Mouse (Mus musculus) brain, adult 2 months (tissue): ENCODE results near the gene Spata31d1a.
"Not testable (repeated sequence)": the region's sequence is repeated elsewhere in the genome, so short reads cannot be mapped to it uniquely, and the experiment has no call there.

Source experiments
- DNase-seq: peaks from one replicate; pipeline ENCODE4 v3.0.0; 2011; ENCODE audit warnings: low read depth, low spot score

Gene Spata31d1a

DNA sequence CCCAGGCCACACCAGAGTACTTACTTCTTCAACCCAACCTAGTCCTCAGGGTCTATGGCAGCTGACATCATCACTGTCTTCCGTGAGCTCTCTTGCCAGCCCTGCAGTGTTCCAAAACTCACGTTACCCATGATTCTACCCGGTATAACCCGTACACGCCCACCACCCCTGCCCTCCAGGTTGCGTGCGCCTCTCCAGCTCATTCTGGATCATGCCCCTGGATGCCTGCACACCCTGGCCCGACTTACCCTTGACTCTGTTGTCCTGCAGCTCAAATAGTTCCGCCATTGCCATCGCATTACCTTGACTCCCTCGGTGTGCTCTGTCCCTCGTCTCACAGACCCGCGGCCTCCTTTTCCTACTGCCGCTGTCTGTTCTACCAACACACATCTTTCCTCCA, at the start of gene Spata31d1a:
Spata31d1a (minus strand) TSS at position 101 of the 400 bp plus-strand sequence.
- no peak for DNase-seq

- no peak for DNase-seq
Observed at GRCm38 (mm10) chr13:59756906-59757305, 46.8 kb upstream of the Spata31d1a start.

DNA sequence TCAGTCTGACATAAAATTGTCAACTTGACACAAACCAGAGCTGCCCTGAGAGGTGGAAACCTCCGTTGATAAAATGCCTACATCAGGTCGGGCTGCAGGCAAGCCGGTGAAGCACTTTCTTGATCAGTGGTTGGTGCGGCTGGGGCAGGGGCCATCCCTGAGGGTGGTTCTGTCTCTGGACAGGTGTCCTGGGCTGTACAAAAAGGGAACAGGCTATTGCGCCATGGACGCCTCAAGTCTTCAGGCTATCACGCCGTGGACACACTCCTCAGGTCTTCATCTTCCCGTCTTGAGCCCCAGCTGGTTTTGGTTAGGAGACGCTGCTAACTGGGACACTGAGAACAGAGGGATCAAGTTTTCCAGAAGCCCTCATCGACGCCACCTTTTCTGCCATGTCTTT, 40.2 kb upstream of the Spata31d1a start:
- no peak for DNase-seq

GRCm38 (mm10) chr13:59746711-59747110, 36.6 kb upstream of the Spata31d1a start, which contains the start of gene 1700014D04Rik:
TSS of gene 1700014D04Rik (minus strand) at chr13:59746752.
- peak; percentile 86 for DNase-seq

- no peak for DNase-seq
Observed at GRCm38 (mm10) chr13:59746164-59746563, 36.0 kb upstream of the Spata31d1a start.

DNA sequence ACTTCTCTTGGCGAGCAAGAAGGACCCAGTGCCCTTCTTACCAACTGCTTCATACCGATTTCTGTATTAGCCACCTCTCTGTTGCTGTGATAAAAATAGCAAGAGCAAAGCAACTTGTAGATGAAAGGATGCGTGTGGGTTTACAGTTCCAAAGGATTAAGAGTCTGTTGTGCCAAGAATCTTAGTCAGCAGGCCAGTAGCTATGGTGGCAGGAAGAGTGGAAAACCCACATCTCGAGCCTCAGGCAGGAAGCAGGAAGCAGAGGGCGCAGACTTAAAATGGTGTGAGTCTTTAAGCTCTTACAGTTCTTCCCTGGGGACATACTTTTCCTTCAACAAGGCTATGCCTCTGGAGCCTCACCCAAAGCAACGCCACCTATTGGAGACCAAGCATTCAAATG, 35.3 kb upstream of the Spata31d1a start:
- DNase-seq, result peak; percentile 65

DNA sequence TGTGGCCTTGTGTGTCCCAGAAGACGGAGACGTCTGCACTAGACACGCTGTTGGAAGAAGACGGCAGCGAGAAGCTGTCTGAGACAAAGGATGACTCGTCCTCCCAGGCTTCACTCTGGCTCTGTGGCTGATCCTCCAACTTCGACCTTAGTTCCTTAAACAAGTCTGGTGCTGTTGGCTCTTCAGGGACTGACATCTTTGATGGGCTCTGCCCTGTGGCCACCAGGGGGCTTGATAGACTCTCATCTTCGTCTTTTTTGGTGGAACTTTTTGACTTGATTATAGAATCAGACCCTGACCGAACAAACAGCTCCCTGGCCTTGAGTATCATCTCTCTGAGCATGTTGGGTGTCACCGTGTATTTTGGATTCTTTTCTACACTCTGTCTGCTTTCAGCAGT, 31.6 kb upstream of the Spata31d1a start:
- DNase-seq, result no peak

GRCm38 (mm10) chr13:59741096-59741495, 31.0 kb upstream of the Spata31d1a start:
- DNase-seq, result no peak

- DNase-seq, result no peak
Observed at GRCm38 (mm10) chr13:59739397-59739796, 29.3 kb upstream of the Spata31d1a start.

DNA sequence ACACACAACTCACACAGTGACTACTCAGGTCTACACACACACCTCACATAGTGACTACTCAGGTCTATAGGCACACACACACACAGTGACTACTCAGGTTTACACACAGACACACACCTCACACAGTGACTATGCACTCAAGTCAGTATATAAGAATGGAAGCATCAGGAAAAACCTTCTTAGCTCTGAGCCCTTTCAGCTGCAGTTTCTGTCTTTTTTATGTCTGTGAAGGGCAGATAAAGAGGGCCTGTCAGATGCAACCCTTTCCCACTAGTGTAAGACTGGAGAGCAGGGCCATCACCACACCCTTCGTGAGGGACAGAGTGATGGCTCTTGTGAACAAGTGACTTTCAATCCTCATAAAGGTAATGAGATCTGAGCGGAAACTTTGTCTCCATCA, 28.3 kb upstream of the Spata31d1a start:
- no peak for DNase-seq

GRCm38 (mm10) chr13:59735190-59735589, 25.1 kb upstream of the Spata31d1a start:
- peak; percentile 53 for DNase-seq

GRCm38 (mm10) chr13:59734347-59734746, 24.2 kb upstream of the Spata31d1a start:
- DNase-seq, result not testable (repeated sequence)

DNA sequence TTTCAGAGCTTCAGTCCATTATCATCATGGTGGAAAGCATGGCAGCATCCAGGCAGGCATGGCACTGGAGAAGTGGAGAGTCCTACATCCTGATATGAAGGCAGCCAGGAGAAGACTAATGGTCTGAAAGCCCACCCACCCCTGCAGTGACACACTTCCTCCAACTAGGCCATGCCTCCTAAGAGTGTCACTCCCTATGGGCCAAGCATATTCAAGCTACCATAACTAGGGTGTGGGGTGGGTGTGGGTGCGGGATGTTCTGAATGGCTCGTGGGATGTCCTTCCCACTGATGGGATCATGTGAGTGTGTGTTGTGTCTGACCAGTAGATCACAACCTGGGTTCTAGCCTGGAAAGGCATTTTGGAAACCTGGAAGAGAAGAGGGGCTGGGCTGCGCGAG, 23.8 kb upstream of the Spata31d1a start:
- no peak for DNase-seq

- DNase-seq, result no peak
Observed at GRCm38 (mm10) chr13:59731652-59732051, 21.5 kb upstream of the Spata31d1a start, which contains the start of gene Spata31d1d. TSS of gene Spata31d1d (minus strand) at chr13:59731752.

DNA sequence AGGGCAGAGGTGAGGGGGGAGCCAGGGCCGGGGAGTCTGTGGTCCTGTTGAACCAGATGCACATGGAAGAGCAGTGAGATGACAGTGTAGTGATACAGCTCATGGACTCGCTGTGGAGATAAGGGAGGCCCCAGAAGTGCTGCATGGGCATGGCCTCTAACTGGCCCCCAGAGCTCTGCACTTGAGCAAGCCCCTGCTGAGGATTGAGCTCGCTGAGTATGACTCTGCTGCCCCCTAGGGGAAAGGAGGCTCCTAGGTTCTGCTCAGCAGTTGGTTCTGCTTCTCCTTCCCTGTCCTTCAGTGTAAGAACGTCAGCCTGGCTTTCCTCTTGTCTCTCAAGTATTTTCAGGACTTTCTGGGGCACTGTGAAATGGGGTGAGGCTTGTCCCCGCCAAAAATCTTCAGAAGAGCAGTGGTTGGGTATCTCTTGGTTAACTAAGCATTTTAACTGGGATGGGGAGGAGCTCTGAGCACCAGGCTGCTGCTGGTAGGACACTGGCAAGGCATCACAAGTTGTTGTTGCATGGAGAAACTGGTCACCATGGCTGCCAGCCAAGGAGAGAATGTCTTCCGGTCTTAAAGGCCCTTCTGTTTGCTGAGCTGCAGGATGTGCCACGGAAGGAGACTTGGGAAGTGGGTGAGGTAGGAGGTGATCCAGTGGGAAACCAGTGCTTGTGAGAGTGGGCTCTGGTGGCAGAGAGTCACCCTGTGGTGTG, 18.4 kb upstream of the Spata31d1a start:
- peak; percentile 92 for DNase-seq

- no peak for DNase-seq
Observed at GRCm38 (mm10) chr13:59726139-59726867, 16.2 kb upstream of the Spata31d1a start.

DNA sequence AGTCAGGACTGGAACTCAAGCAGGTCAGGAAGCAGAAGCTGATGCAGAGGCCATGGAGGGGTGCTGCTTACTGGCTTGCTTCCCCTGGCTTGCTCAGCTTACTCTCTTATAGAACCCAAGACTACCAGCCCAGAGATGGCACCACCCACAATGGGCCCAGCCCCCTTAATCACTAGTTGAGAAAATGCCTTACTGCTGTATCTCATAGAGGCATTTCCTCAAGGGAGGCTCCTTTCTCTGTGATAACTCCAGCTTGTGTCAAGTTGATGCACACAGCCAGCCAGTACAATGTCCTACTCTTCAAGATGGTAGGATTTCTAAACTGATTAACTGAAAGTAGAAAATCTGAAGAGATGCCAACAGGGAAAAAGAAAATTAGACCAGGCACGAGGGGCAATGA, 12.0 kb upstream of the Spata31d1a start:
- DNase-seq, result not testable (repeated sequence)

DNA sequence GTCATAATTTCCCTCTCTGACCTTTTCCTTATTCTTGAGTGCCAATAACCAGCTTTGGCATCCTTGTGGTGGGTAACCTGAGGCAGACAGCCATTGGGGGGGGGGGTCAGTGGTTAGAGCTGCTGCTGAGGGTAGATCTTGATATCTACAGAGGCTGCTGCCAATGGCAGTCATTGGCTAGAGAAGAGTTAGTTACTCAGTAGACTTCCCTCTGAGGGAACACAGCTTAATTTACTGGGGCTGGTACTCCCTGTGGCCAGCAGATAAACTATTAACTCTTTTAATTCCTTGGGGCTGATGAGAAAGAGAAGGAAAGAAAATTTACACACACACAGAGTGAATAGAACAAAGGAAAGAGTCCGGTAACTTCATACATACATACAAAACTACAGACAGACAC, 9.3 kb upstream of the Spata31d1a start:
- DNase-seq, result no peak

- not testable (repeated sequence) for DNase-seq
Observed at GRCm38 (mm10) chr13:59718857-59719440, 8.8 kb upstream of the Spata31d1a start.

GRCm38 (mm10) chr13:59713710-59714109, 3.6 kb upstream of the Spata31d1a start:
- DNase-seq, result no peak

- not testable (repeated sequence) for DNase-seq
Observed at GRCm38 (mm10) chr13:59711984-59712383, 1.9 kb upstream of the Spata31d1a start, which contains the start of gene Spata31d1b. TSS of gene Spata31d1b (plus strand) at chr13:59712284.

DNA sequence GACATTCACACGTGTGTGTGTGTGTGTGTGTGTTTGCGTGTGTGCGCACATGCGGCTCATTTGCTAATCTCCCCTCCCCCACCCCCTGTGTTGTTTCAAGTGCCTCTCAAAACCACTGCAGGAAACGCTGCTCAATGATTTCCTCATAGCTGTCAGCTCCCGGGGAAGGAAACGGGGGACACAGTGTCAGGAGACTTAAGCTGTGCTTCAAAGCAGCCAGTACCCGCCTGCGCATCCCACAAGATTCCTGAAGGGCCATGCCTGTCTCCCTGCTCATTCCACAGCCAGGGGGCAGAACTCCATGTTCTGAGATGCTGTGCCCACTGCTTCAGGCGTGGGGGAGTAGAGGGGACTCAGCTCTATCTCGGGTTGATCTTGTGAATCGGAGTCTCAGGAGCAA, 5.6 kb downstream of the Spata31d1a start:
- peak; percentile 59 for DNase-seq
